Mouse (Mus musculus) heart, adult 2 months (tissue): ENCODE results near the gene Fhl3.

Source experiments
- CTCF ChIP-seq: fragments of 200-600 bp; IDR thresholded peaks from 2 replicates; pipeline ENCODE4 v1.8.1; 2022; ENCODE audit warnings: antibody characterized with exemption, mild to moderate bottlenecking, moderate library complexity
- POLR2A ChIP-seq: fragments of 200-500 bp; IDR thresholded peaks from 2 replicates; pipeline ENCODE4 v1.6.1; 2011; ENCODE audit warnings: mild to moderate bottlenecking, low read depth, low read length, control low read depth; ENCODE audit not compliant: insufficient read depth

- TF ChIP-seq CTCF = no peak
- no peak for TF ChIP-seq POLR2A
Measured at GRCm38 (mm10) chr4:124670232-124670631, 30.3 kb upstream of the Fhl3 start.
